Mouse (Mus musculus) telencephalon, adult 2 months (tissue): Measurements from ENCODE around the gene Vmn2r46.
"Not testable (repeated sequence)": the region's sequence is repeated elsewhere in the genome, so short reads cannot be mapped to it uniquely, and the experiment has no call there.

ENCODE experiments used
- DNase-seq: peaks from one replicate; pipeline ENCODE4 v3.0.0-alpha.2; 2011; ENCODE audit warnings: low read depth, low spot score

Vmn2r46 gene

DNA sequence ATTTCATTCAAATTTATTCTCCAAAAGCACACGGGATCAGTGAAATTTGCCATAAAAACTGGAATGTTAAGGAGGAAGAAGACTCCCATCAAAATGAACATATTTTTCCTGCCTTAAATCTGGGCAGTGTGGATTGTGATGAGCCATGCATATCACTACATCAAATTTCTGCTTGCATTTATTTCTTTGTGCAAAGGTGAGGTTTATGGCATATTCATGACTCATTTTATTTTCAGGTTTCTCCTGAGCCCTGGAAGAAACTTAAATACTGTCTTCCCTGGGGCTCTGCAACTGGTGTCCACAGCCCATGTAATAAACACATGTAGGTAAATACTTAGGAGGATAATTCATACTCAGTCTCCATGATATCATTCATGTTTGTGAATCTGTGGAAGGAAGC, at the start of gene Vmn2r46:
Gene Vmn2r46 (minus strand): TSS at position 101 of the 400 bp plus-strand sequence.
- not testable (repeated sequence) for DNase-seq
